Mouse (Mus musculus) neural tube, embryonic 15.5 days (tissue): ENCODE data around the gene Npl. TPM values are rescaled to one million over a fixed set of nuclear protein-coding genes. Genes with fewer than 3 reads are reported as not detected.
A peak's percentile ranks its signal among the peaks of the same experiment; 100 is the strongest.
"Not testable (repeated sequence)": the region's sequence is repeated elsewhere in the genome, so short reads cannot be mapped to it uniquely, and the experiment has no call there.

Experiments used
- ATAC-seq: fragments of 200-750 bp; cut with Nextera tagmentation; 2 replicates; pipeline ENCODE4 v1.8.0; 2017; ENCODE audit warnings: mild to moderate bottlenecking, moderate TSS enrichment, moderate library complexity; ENCODE audit not compliant: low FRiP score
- H3K27ac ChIP-seq: fragments of 300-500 bp; sonication (generic); replicated peaks from 2 replicates; pipeline ENCODE4 v1.5.1; 2015; ENCODE audit warnings: mild to moderate bottlenecking, inconsistent platforms
- H3K27me3 ChIP-seq: fragments of 300-500 bp; sonication (generic); replicated peaks from 2 replicates; pipeline ENCODE4 v1.6.1; 2015; ENCODE audit warnings: inconsistent platforms
- H3K36me3 ChIP-seq: fragments of 300-500 bp; sonication (generic); 2 replicates; pipeline ENCODE4 v1.6.1; 2015; ENCODE audit warnings: inconsistent platforms
- H3K4me1 ChIP-seq: fragments of 300-500 bp; sonication (generic); 2 replicates; pipeline ENCODE4 v1.6.1; 2015; ENCODE audit warnings: inconsistent platforms
- H3K4me2 ChIP-seq: fragments of 300-500 bp; sonication (generic); 2 replicates; pipeline ENCODE4 v1.6.1; 2015; ENCODE audit warnings: inconsistent platforms, mild to moderate bottlenecking, moderate library complexity
- H3K4me3 ChIP-seq: fragments of 300-500 bp; sonication (generic); replicated peaks from 2 replicates; pipeline ENCODE4 v1.5.1; 2015; ENCODE audit warnings: mild to moderate bottlenecking, inconsistent platforms
- H3K9ac ChIP-seq: fragments of 300-500 bp; sonication (generic); replicated peaks from 2 replicates; pipeline ENCODE4 v1.6.1; 2015; ENCODE audit warnings: mild to moderate bottlenecking, inconsistent platforms
- H3K9me3 ChIP-seq: fragments of 300-500 bp; sonication (generic); replicated peaks from 2 replicates; pipeline ENCODE4 v1.6.1; 2016; ENCODE audit warnings: inconsistent platforms
- WGBS: fragments of 180-500 bp; shearing (Covaris S2); methylation state at CpG from one replicate; pipeline ENCODE4 v1.1.7; 2015; ENCODE audit warnings: mixed read lengths; 5-methylcytosine and 5-hydroxymethylcytosine counted together
- polyA plus RNA-seq: library from polyadenylated mRNA; unstranded; fragments of >200 nt; fragmentation: Nextera tagmentation; extraction: Ambion mirVana; gene quantifications from 2 replicates; pipeline ENCODE4 v1.2.1, GENCODE M21; 2015

Gene Npl
- polyA plus RNA-seq, 1 experiment from 2014 or later = 14.4 TPM

DNA sequence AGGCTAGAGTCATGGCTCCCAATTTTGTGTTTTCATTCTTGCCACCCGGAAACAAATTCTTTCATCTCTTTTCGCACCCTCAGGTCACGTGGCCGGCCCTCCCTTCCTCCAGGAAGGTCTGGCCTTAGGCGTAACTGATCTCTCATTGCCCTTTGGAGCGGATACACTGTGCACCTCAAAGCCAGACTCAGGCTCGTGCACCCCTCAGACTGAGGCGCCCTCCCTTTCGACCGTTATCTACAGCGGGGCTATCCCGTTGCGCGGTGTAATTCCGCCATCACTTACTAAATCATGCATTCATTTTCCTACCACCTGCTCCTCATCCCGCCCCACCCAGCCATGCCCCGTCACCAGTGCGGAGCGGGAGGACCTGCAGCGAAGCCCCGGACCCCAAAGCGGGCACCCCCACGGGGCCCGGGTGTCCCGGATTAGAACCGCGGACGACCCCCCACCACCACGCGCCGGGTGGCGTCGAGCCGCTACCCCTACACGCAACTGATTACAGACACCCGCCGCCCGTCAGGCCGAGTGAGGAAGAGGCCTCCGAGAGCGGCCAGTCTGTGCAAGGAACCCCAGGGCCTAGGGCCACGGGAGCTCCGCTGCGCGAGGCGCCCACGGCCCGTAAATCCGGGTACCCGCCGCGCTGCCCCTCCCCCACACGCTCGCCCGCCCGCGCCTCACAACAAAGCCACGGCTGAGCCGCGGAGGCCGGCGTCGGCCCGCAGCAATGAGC lies 62.9 kb downstream of the Npl start:
- H3K9me3 ChIP-seq = no peaks in the 10 kb centered on the region
- under 1% methylated on average over 63 of the region's 64 CpGs for WGBS
- peaks cover 3% of the 10 kb centered on the region; the same call in 1 of the 2 replicates for H3K36me3 ChIP-seq
- H3K4me1 ChIP-seq = peaks cover 32% of the 10 kb centered on the region
- H3K4me3 ChIP-seq = peak overlapping the region; percentile 100
- H3K9ac ChIP-seq = peak overlapping the region; percentile 96
- peak; percentile 85 for ATAC-seq
- H3K27me3 ChIP-seq = no peaks in the 10 kb centered on the region
- peak overlapping the region; percentile 88 for H3K4me2 ChIP-seq
- H3K27ac ChIP-seq = peak overlapping the region; percentile 92

DNA sequence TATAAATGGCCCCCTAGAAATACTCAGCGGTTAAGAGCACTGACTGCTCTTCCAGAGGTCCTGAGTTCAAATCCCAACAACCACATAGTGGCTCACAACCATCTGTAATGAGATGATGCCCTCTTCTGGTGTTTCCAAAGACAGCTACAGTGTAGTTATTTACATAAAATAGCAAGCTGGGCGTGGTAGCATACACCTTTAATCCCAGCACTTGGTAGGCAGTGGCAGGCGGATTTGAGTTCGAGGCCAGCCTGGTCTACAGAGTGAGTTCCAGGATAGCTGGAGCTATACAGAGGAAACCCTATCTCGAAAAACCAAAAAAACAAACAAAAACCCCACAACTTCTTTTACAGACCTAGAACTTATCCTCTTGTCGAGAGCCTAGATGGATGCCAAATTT lies 63.7 kb downstream of the Npl start:
- WGBS = 10% methylated on average over 6 of the region's 6 CpGs
- Histone ChIP-seq H3K4me2 (peak overlapping the region; percentile 88), H3K4me3 (peak overlapping the region; percentile 100), H3K4me1 (peaks cover 32% of the 10 kb centered on the region), H3K9ac (peak overlapping the region; percentile 96)
- H3K27ac ChIP-seq, ATAC-seq, H3K9me3 ChIP-seq, H3K27me3 ChIP-seq, H3K36me3 ChIP-seq: not testable (repeated sequence)

DNA sequence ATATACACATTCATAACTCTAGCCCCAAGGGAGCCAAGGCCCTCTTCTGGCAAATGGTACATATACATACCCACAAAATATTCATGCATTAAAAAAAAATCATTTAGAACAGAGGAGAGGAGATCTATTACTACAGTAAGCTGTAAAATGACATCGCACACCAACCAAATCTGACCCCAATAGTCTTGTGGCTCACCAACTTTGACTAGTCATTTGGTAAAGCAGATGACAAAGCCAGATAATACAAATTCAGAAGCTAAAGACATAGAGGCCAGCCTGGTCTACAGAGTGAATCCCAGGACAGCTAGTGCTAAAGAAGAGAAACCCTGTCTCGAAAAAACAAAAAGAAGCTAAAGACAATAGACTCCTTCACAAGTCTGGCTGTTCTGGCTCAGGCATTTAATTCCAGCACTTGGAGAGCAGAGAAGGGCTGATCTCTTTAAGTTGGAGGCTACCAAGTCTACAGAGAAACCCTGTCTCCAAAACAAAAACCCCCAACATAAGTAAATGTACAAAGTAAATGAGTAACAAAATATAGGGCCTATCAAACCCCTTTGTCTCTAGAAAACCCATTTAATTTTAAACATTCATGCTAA lies 64.5 kb downstream of the Npl start:
- Histone ChIP-seq H3K9ac (0 out of 2 replicates have a peak overlapping the region, but pooled peaks have one; percentile 23), H3K4me2 (peak overlapping the region; percentile 88), H3K4me3 (peak overlapping the region; percentile 20), H3K27me3 (no peaks in the 10 kb centered on the region), H3K9me3 (no peaks in the 10 kb centered on the region), H3K4me1 (peaks cover 32% of the 10 kb centered on the region), H3K27ac (no peak overlapping the region), H3K36me3 (peaks cover 16% of the 10 kb centered on the region)
- 45% methylated on average over 2 of the region's 2 CpGs for WGBS
- no peak for ATAC-seq

DNA sequence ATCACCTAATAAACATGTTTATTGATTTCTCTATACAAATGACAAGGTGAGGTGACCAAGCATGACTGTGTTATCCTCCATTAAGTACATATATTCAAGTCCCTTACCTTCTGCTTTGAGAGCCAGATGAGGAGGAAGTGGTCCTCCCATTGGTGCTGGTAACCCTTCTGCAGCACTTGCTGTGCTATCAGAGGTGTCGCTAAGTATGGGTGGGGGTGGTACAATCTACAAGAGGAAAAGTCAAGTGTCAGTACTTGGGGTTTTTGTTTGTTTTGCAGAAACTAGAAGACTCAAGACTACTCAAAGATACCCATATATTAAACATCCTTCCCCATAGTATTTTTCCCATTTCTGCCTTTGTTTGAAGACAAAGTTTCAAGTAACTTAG lies 68.8 kb downstream of the Npl start:
- ATAC-seq = no peak
- H3K9me3 ChIP-seq = no peaks in the 10 kb centered on the region
- no peak overlapping the region for H3K27ac ChIP-seq
- H3K4me1 ChIP-seq = peaks cover 24% of the 10 kb centered on the region
- H3K36me3 ChIP-seq = peaks cover 51% of the 10 kb centered on the region
- no peak overlapping the region for H3K9ac ChIP-seq
- no peak overlapping the region for H3K4me3 ChIP-seq
- WGBS = 75% methylated on average over 1 of the region's 1 CpGs
- H3K27me3 ChIP-seq = no peaks in the 10 kb centered on the region
- no peak overlapping the region for H3K4me2 ChIP-seq

DNA sequence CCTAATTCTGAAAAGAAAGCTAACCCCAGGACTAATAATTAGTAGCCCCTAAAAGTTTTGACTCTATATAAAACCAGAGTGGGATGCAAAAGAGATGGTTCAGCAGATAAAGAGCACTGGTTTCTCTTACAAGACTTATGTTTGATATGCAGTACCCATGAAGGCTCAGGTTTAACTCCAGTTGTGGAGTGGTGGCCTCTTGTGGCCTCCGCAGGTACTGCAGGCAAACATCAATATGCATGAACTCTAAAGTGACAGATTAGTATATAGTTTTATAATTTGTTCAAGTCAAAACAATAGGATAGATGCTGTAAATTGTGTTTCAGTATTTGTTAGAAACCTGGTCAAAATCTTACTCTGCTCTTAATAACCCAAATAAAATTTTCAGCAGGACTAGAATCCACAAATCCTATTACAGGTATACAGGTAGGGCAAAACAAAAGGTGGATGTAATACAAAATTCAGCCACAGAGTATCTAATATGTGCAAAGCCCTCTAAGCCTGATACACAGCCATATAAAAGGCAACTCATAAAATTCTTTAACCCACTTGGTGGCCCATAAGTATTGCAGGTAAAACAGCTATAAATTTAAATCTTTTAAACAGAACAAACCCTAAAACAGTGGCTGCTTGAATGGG lies 69.3 kb downstream of the Npl start:
- H3K4me3 ChIP-seq = no peak overlapping the region
- H3K27ac ChIP-seq = no peak overlapping the region
- H3K4me2 ChIP-seq = no peak overlapping the region
- H3K9me3 ChIP-seq = no peaks in the 10 kb centered on the region
- WGBS = 41% methylated on average over 1 of the region's 1 CpGs
- H3K36me3 ChIP-seq = peaks cover 53% of the 10 kb centered on the region
- no peaks in the 10 kb centered on the region for H3K27me3 ChIP-seq
- no peak for ATAC-seq
- peaks cover 21% of the 10 kb centered on the region for H3K4me1 ChIP-seq
- H3K9ac ChIP-seq = no peak overlapping the region

DNA sequence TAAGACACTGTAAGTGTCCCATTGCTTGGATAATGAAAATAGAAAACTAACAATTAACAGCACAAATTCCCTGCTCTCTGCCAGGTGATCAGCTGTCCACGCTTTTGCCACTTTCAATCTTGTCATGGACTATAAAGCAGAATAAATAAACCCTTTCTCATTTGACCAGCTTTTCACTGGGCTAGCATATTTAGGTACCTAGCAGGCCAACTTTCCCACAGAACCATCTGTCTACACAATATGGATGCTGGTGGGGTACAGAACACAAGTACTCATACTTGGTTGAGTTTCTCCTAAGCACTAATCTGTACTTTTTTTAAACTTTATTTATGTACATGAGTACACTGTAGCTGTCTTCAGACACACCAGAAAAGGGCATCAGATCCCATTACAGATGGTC lies 70.5 kb downstream of the Npl start:
- ATAC-seq = no peak
- H3K27ac ChIP-seq = no peak overlapping the region
- H3K4me2 ChIP-seq = no peak overlapping the region
- H3K4me3 ChIP-seq = no peak overlapping the region
- peaks cover 9% of the 10 kb centered on the region for H3K4me1 ChIP-seq
- peaks cover 62% of the 10 kb centered on the region for H3K36me3 ChIP-seq
- H3K9ac ChIP-seq = no peak overlapping the region
- H3K27me3 ChIP-seq = no peaks in the 10 kb centered on the region
- WGBS = 71% methylated on average over 1 of the region's 1 CpGs
- no peaks in the 10 kb centered on the region for H3K9me3 ChIP-seq

DNA sequence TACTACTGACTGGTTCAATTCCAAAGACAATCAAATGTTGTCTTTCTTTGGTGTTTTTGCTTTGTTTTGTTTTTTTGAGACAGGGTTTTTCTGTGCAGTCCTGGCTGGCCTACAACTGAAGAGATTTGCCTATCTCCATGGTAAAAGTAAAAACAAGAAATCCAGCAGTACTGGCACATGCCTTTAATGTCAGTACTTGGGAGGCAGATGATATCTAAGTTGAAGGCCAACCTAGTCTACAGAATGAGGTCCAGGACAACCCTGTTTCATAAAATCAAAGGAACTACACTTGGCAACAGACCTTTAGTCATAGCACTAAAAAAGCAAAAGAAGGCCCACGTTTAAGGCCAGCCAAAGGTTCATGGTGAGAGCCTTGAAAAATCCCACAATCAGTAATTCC lies 88.0 kb downstream of the Npl start:
- peaks cover 71% of the 10 kb centered on the region for H3K36me3 ChIP-seq
- H3K4me3 ChIP-seq = no peak overlapping the region
- H3K27me3 ChIP-seq = no peaks in the 10 kb centered on the region
- H3K9me3 ChIP-seq = no peaks in the 10 kb centered on the region
- no peak for ATAC-seq
- no peak overlapping the region for H3K27ac ChIP-seq
- H3K4me1 ChIP-seq = no peaks in the 10 kb centered on the region
- H3K4me2 ChIP-seq = no peak overlapping the region
- WGBS = 84% methylated on average over 1 of the region's 1 CpGs
- H3K9ac ChIP-seq = no peak overlapping the region

DNA sequence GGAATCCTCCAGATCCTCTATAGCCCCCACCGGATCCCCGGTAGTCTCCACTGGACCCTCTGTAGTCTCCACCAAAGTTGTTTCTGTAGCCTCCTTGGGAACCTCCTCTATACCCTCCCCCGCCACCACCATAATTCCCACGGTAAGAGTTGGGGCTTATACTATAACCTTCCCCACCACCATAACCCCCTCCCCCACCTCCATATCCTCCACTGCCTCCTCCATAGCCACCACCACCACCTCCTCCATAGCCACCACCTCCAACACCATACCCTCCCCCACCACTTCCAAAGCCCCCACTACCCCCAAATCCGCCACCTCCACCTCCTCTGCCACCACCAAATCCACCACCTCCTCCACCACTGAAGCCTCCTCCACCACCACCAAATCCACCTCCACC lies 93.7 kb downstream of the Npl start:
- no peak overlapping the region for H3K4me3 ChIP-seq
- 94% methylated on average over 5 of the region's 5 CpGs for WGBS
- no peaks in the 10 kb centered on the region for H3K4me1 ChIP-seq
- H3K4me2 ChIP-seq = no peak overlapping the region
- H3K9me3 ChIP-seq = no peaks in the 10 kb centered on the region
- no peak overlapping the region for H3K27ac ChIP-seq
- H3K36me3 ChIP-seq = peaks cover 42% of the 10 kb centered on the region
- no peak overlapping the region for H3K9ac ChIP-seq
- no peak for ATAC-seq
- H3K27me3 ChIP-seq = no peaks in the 10 kb centered on the region

DNA sequence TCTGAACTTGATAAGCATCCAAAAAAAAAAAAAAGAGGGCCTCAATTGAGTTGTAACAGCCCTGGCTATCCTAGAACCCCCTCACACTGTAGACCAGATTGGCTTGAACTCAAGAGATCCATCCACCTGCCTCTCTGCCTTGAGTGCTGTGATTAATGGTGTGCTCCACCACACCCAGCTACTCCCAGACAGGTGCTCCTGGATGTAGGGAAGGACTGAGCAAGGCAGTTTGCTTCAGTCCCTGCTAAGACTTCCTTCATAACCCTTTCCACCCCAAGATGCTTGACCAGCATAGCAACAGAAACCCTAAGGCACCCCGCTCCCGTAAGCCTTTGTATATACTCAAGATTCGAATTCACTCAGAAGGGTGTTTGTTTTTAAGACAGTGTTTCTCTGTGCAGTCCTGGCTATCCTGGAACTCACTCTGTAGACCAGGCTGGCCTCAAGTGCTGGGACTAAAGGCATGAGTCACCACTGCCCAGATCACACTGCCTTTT lies 96.7 kb downstream of the Npl start:
- Histone ChIP-seq H3K4me1 (no peaks in the 10 kb centered on the region), H3K9ac (no peak overlapping the region), H3K4me2 (no peak overlapping the region), H3K27ac (no peak overlapping the region), H3K27me3 (no peaks in the 10 kb centered on the region), H3K4me3 (no peak overlapping the region), H3K36me3 (peaks cover 18% of the 10 kb centered on the region), H3K9me3 (no peaks in the 10 kb centered on the region)
- no peak for ATAC-seq
- 83% methylated on average over 3 of the region's 3 CpGs for WGBS

Other genes with a start within 250 kb of the Npl start
- gene Lamc1, start 217.3 kb downstream of the Npl start, polyA plus RNA-seq = 17.1 and 22.8 TPM in 2 replicates
- 0.43 and 0.75 TPM in 2 replicates for gene Shcbp1l, start 124.9 kb downstream of the Npl start, polyA plus RNA-seq
- 27.0 and 27.5 TPM in 2 replicates for gene Dhx9, start 62.4 kb downstream of the Npl start, polyA plus RNA-seq
- 11.2 and 13.4 TPM in 2 replicates for gene Rgs8, start 103.0 kb upstream of the Npl start, polyA plus RNA-seq
- 11.3 and 14.3 TPM in 2 replicates for gene Rgs16, start 190.3 kb upstream of the Npl start, polyA plus RNA-seq
- gene Rnasel, start 199.4 kb upstream of the Npl start, polyA plus RNA-seq = 31.4 and 32.0 TPM in 2 replicates